Mouse (Mus musculus) kidney, adult 2 months (tissue): ENCODE measurements at regions not wholly inside any gene's neighbourhood (a gene's known extent, or its start where the extent isn't known, plus 50 kb on each side); places are given as distances from the start of the nearest gene placed in this dataset.

Source experiments
- DNase-seq: peaks from one replicate; pipeline ENCODE4 v3.0.0; 2021
- H3K27ac ChIP-seq: fragments of 200-500 bp; 2 replicates; pipeline ENCODE4 v1.5.1; 2012; ENCODE audit warnings: low read depth, low read length, control low read depth, inconsistent platforms; ENCODE audit not compliant: insufficient read depth
- H3K27me3 ChIP-seq: fragments of 200-500 bp; replicated peaks from 2 replicates; pipeline ENCODE4 v1.6.1; 2012; ENCODE audit warnings: mild to moderate bottlenecking, moderate library complexity, low read length, inconsistent platforms; ENCODE audit not compliant: control insufficient read depth, insufficient read depth
- H3K36me3 ChIP-seq: fragments of 200-500 bp; 2 replicates; pipeline ENCODE4 v1.6.1; 2012; ENCODE audit warnings: mild to moderate bottlenecking, moderate library complexity, low read length, inconsistent platforms; ENCODE audit not compliant: control insufficient read depth, insufficient read depth
- H3K4me1 ChIP-seq: fragments of 200-500 bp; 2 replicates; pipeline ENCODE4 v1.6.1; 2011; ENCODE audit warnings: low read length; ENCODE audit not compliant: control insufficient read depth, insufficient read depth
- H3K4me3 ChIP-seq: fragments of 200-500 bp; 2 replicates; pipeline ENCODE4 v1.5.1; 2011; ENCODE audit warnings: mild to moderate bottlenecking, low read depth, low read length, control low read depth; ENCODE audit not compliant: insufficient read depth
- CTCF ChIP-seq: fragments of 200-500 bp; conservative IDR thresholded peaks from 2 replicates; pipeline ENCODE4 v1.5.1; 2011; ENCODE audit warnings: low read depth, mild to moderate bottlenecking, control low read depth, low read length, moderate library complexity, mixed read lengths; ENCODE audit not compliant: insufficient read depth, insufficient read length
- POLR2A ChIP-seq: fragments of 200-500 bp; IDR thresholded peaks from one replicate; pipeline ENCODE4 v1.6.1; 2011; ENCODE audit warnings: low read depth, low read length, control low read depth
- WGBS: fragments of 180-500 bp; shearing (Covaris S2); methylation state at CpG from one replicate; pipeline ENCODE4 v1.1.7; 2018; 5-methylcytosine and 5-hydroxymethylcytosine counted together

DNA sequence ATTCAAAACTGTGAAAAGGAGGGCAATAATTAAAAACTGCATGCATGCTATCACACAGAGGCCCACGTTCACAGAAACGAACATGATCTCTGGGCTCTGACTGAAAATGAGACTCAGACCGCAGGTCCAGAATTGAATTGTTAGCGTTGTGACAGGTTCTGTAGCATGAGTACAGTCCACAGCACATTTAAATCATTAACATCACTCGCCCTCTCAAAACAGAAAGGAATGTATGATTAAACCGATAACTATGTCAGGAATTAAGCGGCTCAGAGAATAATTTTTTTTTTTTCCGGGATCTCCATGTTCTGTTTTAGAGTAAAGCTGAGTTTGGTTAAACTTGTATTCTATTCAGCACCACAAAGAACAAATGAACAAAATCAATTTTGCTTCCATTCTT lies 634.3 kb upstream of the Pitx2 start:
- TF ChIP-seq CTCF = no peak
- TF ChIP-seq POLR2A = no peak
- H3K4me1 ChIP-seq = peaks cover 3% of the 10 kb centered on the region; the same call in 1 of the 2 replicates
- H3K27ac ChIP-seq = peak overlapping the region; percentile 28; the same call in 1 of the 2 replicates
- H3K27me3 ChIP-seq = no peaks in the 10 kb centered on the region
- peak; percentile 2 for DNase-seq
- no peaks in the 10 kb centered on the region for H3K36me3 ChIP-seq
- WGBS = 33% methylated on average over 8 of the region's 8 CpGs
- no peak overlapping the region for H3K4me3 ChIP-seq

GRCm38 (mm10) chr3:128546416-128547327 lies 650.5 kb upstream of the Fam241a start:
- Histone ChIP-seq H3K27me3 (no peaks in the 10 kb centered on the region), H3K4me1 (no peaks in the 10 kb centered on the region), H3K4me3 (no peak overlapping the region), H3K27ac (no peak overlapping the region), H3K36me3 (no peaks in the 10 kb centered on the region)
- DNase-seq = no peak
- WGBS = 65% methylated on average over 9 of the region's 9 CpGs
- TF ChIP-seq CTCF (no peak), POLR2A (no peak)

GRCm38 (mm10) chr3:128525427-128525826 lies 629.3 kb upstream of the Fam241a start:
- 89% methylated on average over 4 of the region's 4 CpGs for whole genome bisulfite sequencing

DNA sequence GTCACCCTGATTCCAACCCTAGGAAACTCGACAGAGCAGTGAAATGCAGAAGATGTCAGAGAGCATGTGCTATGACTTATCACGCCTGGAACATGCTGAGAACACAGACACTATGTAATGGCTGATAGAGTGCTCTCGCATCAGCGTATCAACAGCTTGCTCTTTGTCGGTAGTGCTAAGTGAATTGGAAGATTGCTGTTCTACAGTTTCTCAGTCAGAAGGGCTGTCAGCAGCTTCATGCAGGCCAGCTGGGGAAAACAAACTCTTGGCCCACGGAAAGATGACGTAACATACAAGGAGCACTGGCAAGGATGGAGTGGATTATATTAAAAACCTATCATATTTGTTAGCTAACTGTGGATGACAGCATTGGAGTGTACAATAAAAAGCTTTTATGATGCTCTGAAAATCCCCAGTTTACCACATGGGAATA lies 624.6 kb upstream of the Fam241a start:
- WGBS = 72% methylated on average over 7 of the region's 7 CpGs
- no peaks in the 10 kb centered on the region for H3K36me3 ChIP-seq
- no peaks in the 10 kb centered on the region for H3K27me3 ChIP-seq
- no peak for DNase-seq
- H3K27ac ChIP-seq = no peak overlapping the region
- no peak for TF ChIP-seq CTCF
- TF ChIP-seq POLR2A = no peak
- no peak overlapping the region for H3K4me3 ChIP-seq
- no peaks in the 10 kb centered on the region for H3K4me1 ChIP-seq

More at GRCm38 (mm10) chr3:128525427-128525826, 629.3 kb upstream of the Fam241a start:
- Histone ChIP-seq H3K4me3 (no peak overlapping the region), H3K36me3 (no peaks in the 10 kb centered on the region), H3K4me1 (no peaks in the 10 kb centered on the region), H3K27me3 (no peaks in the 10 kb centered on the region), H3K27ac (no peak overlapping the region)
- DNase-seq = no peak
- TF ChIP-seq CTCF (no peak), POLR2A (no peak)

- Histone ChIP-seq H3K4me1 (no peaks in the 10 kb centered on the region), H3K27me3 (no peaks in the 10 kb centered on the region), H3K4me3 (no peak overlapping the region), H3K36me3 (no peaks in the 10 kb centered on the region), H3K27ac (no peak overlapping the region)
- no peak for DNase-seq
- TF ChIP-seq CTCF (no peak), POLR2A (no peak)
- 55% methylated on average over 6 of the region's 6 CpGs for WGBS
These were observed 623.8 kb upstream of the Fam241a start for GRCm38 (mm10) chr3:128519913-128520316.

- Histone ChIP-seq H3K4me3 (no peak overlapping the region), H3K27me3 (no peaks in the 10 kb centered on the region), H3K27ac (no peak overlapping the region), H3K4me1 (no peaks in the 10 kb centered on the region), H3K36me3 (no peaks in the 10 kb centered on the region)
- no peak for TF ChIP-seq POLR2A
- 76% methylated on average over 4 of the region's 4 CpGs for WGBS
- no peak for DNase-seq
These were observed 622.7 kb upstream of the Fam241a start for GRCm38 (mm10) chr3:128518806-128519205.

DNA sequence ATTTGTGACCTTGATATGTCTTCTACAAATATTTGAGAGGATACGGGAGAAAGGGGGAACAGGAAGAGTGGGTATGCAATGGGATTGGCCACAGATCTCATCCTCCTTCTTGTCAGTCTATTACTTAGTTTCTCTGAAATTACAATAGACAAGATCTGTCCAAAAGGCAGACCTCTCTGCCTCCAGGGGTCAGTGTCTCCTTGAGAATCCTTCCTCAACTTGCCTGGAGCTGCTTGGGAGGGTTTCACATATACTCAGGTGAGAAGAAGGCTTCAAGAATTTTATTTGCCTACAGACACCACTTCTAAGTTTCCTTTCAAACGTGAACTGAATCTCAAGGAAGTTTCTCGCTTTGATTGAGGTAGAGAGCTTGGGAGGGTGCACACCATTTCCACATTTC lies 575.0 kb upstream of the Fam241a start:
- no peak for TF ChIP-seq POLR2A
- TF ChIP-seq CTCF = peak; percentile 36; the same call in 1 of the 2 replicates
- peak; percentile 2 for DNase-seq
- no peak overlapping the region for H3K4me3 ChIP-seq
- H3K4me1 ChIP-seq = no peaks in the 10 kb centered on the region
- 42% methylated on average over 3 of the region's 3 CpGs for WGBS
- no peak overlapping the region for H3K27ac ChIP-seq
- H3K27me3 ChIP-seq = no peaks in the 10 kb centered on the region
- no peaks in the 10 kb centered on the region for H3K36me3 ChIP-seq

DNA sequence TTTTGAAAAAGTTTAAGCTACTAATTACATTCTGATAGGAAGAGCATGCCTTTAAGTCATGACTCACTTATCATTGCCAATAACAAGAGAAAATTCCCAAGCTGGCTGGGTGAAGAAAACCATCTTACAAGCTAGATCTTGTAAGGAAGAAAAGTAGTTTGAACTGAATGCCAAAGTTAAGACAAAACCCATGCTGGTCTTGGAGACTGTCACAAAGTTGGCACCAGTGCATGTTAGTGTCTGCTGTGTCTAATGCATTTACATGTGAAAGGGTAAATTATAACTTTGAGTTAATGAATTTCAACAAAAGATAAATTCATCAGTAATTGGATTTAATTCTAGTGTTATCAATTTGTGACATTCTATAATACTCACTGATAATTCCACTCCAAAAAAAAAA lies 533.6 kb upstream of the Fam241a start:
- Histone ChIP-seq H3K4me3 (no peak overlapping the region), H3K36me3 (no peaks in the 10 kb centered on the region), H3K27me3 (no peaks in the 10 kb centered on the region), H3K4me1 (no peaks in the 10 kb centered on the region), H3K27ac (no peak overlapping the region)
- TF ChIP-seq CTCF (no peak), POLR2A (no peak)
- DNase-seq = no peak
